Mouse (Mus musculus) heart, postnatal 0 days (tissue): Measurements from ENCODE around the gene Abcb9. TPM values are rescaled to one million over a fixed set of nuclear protein-coding genes. Genes with fewer than 3 reads are reported as not detected.
A peak's percentile ranks its signal among the peaks of the same experiment; 100 is the strongest.

Experiments used
- ATAC-seq: fragments of 200-750 bp; cut with Nextera tagmentation; 2 replicates; pipeline ENCODE4 v1.8.0; 2017; ENCODE audit warnings: low read depth, moderate number of reproducible peaks, moderate library complexity; ENCODE audit not compliant: insufficient read depth
- DNase-seq: peaks from one replicate; pipeline ENCODE4 v3.0.0-alpha.2; 2016; ENCODE audit warnings: low spot score
- H3K27ac ChIP-seq: fragments of 300-500 bp; sonication (generic); 2 replicates; pipeline ENCODE4 v1.5.1; 2014; ENCODE audit warnings: low read depth, mild to moderate bottlenecking
- H3K27me3 ChIP-seq: fragments of 300-500 bp; sonication (generic); 2 replicates; pipeline ENCODE4 v1.6.1; 2014; ENCODE audit warnings: low read length, mixed read lengths; ENCODE audit not compliant: control insufficient read depth, insufficient read depth
- H3K36me3 ChIP-seq: fragments of 300-500 bp; sonication (generic); replicated peaks from 2 replicates; pipeline ENCODE4 v1.6.1; 2014; ENCODE audit warnings: low read length, mixed read lengths; ENCODE audit not compliant: control insufficient read depth, insufficient read depth
- H3K4me1 ChIP-seq: fragments of 300-500 bp; sonication (generic); 2 replicates; pipeline ENCODE4 v1.6.1; 2014; ENCODE audit warnings: antibody characterized with exemption; ENCODE audit not compliant: control insufficient read depth, insufficient read depth
- H3K4me2 ChIP-seq: fragments of 300-500 bp; sonication (generic); 2 replicates; pipeline ENCODE4 v1.6.1; 2014; ENCODE audit warnings: low read depth, mild to moderate bottlenecking, low read length, moderate library complexity
- H3K4me3 ChIP-seq: fragments of 300-500 bp; sonication (generic); 2 replicates; pipeline ENCODE4 v1.5.1; 2014; ENCODE audit warnings: low read depth, low read length
- H3K9ac ChIP-seq: fragments of 300-500 bp; sonication (generic); replicated peaks from 2 replicates; pipeline ENCODE4 v1.6.1; 2014; ENCODE audit warnings: low read depth, low read length, mixed read lengths
- H3K9me3 ChIP-seq: fragments of 300-500 bp; sonication (generic); replicated peaks from 2 replicates; pipeline ENCODE4 v1.6.1; 2016; ENCODE audit warnings: low read length; ENCODE audit not compliant: control insufficient read depth
- CTCF ChIP-seq: IDR thresholded peaks from 2 replicates; pipeline ENCODE4 v1.5.1; 2016; ENCODE audit warnings: antibody characterized with exemption, control low read depth, low read depth
- EP300 ChIP-seq: IDR thresholded peaks from 2 replicates; pipeline ENCODE4 v1.6.1; 2016; ENCODE audit warnings: antibody characterized with exemption, low read depth
- whole genome bisulfite sequencing: fragments of 180-500 bp; shearing (Covaris S2); extraction: QIAGEN DNeasy Blood & Tissue Kit; methylation state at CpG from one replicate; pipeline ENCODE4 v1.1.7; 2014; 5-methylcytosine and 5-hydroxymethylcytosine counted together
- polyA plus RNA-seq: library from polyadenylated mRNA; unstranded; fragments of >200 nt; fragmentation: Nextera tagmentation; extraction: Ambion mirVana; gene quantifications from 2 replicates; pipeline ENCODE4 v1.2.1, GENCODE M21; 2015
- total RNA-seq: library from RNA; depleted of rRNA; stranded (reverse); fragments of >200 nt; gene quantifications from 2 replicates; pipeline ENCODE4 v1.2.3, GENCODE M21; 2014; ENCODE audit warnings: low replicate concordance

Gene Abcb9
- total and polyA plus RNA-seq, 2 experiments from 2014 or later: 1.8 to 3.0 TPM

DNA sequence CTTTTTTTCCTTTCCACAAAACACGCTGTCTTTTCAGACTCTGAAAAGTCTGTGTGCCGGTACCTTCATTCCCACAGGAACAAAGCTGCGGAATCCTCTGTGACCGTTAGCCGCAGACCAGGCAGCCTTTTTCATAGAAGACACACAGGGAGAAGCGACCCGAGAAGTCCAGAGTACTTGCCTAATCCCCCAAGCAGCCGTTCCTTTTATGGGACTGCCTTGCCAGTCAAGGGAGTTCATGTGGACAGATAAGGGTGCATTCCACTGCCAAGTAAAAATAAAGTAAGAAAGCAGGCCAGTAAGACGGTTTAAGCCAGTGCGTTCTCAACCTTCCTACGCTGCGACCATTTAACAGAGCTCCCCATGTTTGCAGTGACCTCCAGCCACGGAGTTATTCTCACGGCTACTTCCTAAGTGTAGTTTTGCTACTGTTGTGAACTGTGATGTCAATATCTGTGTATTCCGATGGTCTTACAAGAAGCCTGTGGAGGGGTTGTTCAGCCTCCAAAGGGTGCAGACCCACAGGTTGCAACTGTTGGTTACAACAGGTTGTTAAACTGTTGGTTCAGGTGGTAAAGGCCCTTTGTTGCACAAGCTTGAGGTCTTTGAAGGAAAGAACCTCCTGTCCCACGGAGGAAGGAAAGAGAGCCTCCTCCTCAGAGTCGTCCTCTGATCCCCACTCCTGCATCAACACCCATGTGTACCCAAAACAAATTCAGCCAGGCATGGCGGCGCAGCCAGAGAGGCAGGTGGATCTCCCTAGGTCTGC, 67.7 kb downstream of the Abcb9 start:
- Histone ChIP-seq H3K4me1 (peaks cover 61% of the 10 kb centered on the region), H3K4me3 (peak overlapping the region; percentile 20), H3K36me3 (no peaks in the 10 kb centered on the region), H3K4me2 (peak overlapping the region; percentile 55), H3K9ac (peak overlapping the region; percentile 52), H3K27ac (peak overlapping the region; percentile 98), H3K27me3 (no peaks in the 10 kb centered on the region), H3K9me3 (no peaks in the 10 kb centered on the region)
- TF ChIP-seq EP300 (no peak), CTCF (no peak)
- WGBS: 24% methylated on average over 19 of the region's 19 CpGs
- no peak for ATAC-seq
- peak; percentile 59 for DNase-seq

DNA sequence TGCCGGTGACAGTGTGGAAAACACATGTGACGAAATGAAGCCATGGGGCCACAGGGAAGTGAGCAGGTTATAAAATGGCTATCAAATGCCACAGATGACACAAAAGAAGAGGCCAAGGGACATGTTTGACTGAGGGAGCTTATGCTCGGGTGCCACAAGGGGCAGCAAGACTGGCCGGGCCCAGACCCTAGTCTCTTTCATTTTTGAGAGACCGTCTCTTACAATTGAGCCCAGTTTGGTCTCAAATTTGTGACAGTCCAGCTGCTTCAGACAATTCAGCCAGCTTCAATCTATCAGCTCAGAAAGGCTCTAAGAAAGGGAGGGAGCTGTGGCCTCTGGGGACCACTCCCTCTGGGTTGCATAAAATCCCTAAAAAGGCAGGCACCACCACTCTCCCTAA, 69.0 kb downstream of the Abcb9 start:
- Histone ChIP-seq H3K27ac (peak overlapping the region; percentile 98), H3K9ac (no peak overlapping the region), H3K9me3 (no peaks in the 10 kb centered on the region), H3K4me1 (peaks cover 61% of the 10 kb centered on the region), H3K4me3 (no peak overlapping the region), H3K36me3 (no peaks in the 10 kb centered on the region), H3K27me3 (no peaks in the 10 kb centered on the region), H3K4me2 (no peak overlapping the region)
- TF ChIP-seq CTCF (no peak), EP300 (no peak)
- ATAC-seq: no peak
- DNase-seq: no peak
- whole genome bisulfite sequencing: 59% methylated on average over 5 of the region's 5 CpGs

DNA sequence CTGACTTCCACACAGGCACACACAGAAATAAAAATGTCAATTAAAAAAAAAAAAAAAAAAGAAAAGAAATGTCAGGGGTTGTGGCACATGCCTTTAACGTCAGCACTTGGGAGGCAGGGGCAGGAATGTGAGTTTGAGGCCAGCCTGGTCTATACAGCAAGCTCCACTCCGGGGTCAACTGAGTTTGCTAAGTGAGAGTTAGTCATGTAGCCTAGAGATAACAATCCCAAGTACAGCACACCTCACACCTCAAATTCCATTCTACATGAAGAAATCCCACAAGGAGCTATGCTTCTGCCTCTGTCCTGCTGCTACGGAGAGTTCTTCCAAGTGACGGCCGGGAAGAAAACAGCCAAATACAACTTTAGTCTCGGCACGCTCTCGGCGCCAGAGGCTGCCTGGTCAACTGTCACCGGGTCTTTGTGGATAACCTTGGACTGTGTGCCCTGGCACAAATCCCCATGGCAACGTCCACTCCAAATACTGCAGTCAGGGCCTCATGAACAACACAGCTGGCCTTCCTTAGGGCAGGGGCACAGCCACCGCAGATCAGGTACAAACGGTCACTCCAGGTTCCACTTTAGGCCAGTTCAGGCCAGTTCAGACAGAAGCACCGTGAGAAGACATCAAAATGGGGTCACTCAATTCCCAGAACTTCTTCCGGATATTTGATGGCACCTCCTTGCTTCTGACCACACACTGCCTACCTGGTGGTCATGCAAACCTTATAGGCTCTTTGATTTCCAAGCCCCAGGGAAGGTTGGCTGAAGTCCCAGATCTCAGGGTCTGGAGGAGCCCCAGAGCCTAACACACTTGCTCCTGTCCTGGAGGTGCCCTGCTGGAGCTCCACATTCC, 69.8 kb downstream of the Abcb9 start:
- Histone ChIP-seq H3K4me1 (peaks cover 61% of the 10 kb centered on the region), H3K9me3 (no peaks in the 10 kb centered on the region), H3K27me3 (no peaks in the 10 kb centered on the region), H3K4me2 (peak overlapping the region; percentile 31), H3K36me3 (no peaks in the 10 kb centered on the region), H3K4me3 (no peak overlapping the region), H3K27ac (peak overlapping the region; percentile 98), H3K9ac (peak overlapping the region; percentile 34; the same call in 1 of the 2 replicates)
- TF ChIP-seq EP300: no peak
- DNase-seq (peak; percentile 63), ATAC-seq (peak; percentile 75)
- 33% methylated on average over 15 of the region's 15 CpGs for WGBS

DNA sequence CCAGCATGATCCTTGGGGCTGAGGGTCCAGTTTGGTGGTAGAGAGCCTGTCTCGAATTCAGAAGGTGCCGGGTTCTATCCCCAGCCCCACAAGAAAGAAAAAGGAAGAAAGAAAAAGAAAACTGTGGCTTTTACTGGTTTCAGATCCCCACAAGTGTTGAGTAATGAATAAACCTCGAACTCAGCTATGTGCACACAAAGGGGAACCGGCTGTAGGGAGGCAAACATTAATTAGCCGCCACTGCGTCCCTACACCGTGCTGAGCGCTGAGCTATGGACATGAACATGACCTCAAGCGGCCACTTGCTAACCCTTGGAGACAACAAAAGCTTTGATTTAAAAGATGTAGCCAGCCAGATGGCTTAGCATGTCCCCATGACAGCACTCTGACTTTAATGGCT, 70.5 kb downstream of the Abcb9 start:
- Histone ChIP-seq H3K4me1 (peaks cover 63% of the 10 kb centered on the region), H3K9ac (no peak overlapping the region), H3K36me3 (no peaks in the 10 kb centered on the region), H3K9me3 (no peaks in the 10 kb centered on the region), H3K4me2 (no peak overlapping the region), H3K27ac (peak overlapping the region; percentile 98), H3K4me3 (no peak overlapping the region), H3K27me3 (no peaks in the 10 kb centered on the region)
- 69% methylated on average over 9 of the region's 9 CpGs for WGBS
- ATAC-seq: no peak
- no peak for DNase-seq
- TF ChIP-seq EP300: no peak
- no peak for TF ChIP-seq CTCF

GRCm38 (mm10) chr5:124024677-124025076, 70.9 kb downstream of the Abcb9 start:
- no peak for DNase-seq
- no peaks in the 10 kb centered on the region for H3K27me3 ChIP-seq
- H3K9ac ChIP-seq: no peak overlapping the region
- H3K4me1 ChIP-seq: peaks cover 63% of the 10 kb centered on the region
- 64% methylated on average over 6 of the region's 6 CpGs for WGBS
- ATAC-seq: no peak
- no peak for TF ChIP-seq CTCF
- TF ChIP-seq EP300: no peak
- H3K9me3 ChIP-seq: no peaks in the 10 kb centered on the region
- no peak overlapping the region for H3K4me3 ChIP-seq
- H3K4me2 ChIP-seq: no peak overlapping the region
- H3K27ac ChIP-seq: peak overlapping the region; percentile 98
- no peaks in the 10 kb centered on the region for H3K36me3 ChIP-seq
